Mouse (Mus musculus): ENCODE data around the gene Card10.

DNA sequence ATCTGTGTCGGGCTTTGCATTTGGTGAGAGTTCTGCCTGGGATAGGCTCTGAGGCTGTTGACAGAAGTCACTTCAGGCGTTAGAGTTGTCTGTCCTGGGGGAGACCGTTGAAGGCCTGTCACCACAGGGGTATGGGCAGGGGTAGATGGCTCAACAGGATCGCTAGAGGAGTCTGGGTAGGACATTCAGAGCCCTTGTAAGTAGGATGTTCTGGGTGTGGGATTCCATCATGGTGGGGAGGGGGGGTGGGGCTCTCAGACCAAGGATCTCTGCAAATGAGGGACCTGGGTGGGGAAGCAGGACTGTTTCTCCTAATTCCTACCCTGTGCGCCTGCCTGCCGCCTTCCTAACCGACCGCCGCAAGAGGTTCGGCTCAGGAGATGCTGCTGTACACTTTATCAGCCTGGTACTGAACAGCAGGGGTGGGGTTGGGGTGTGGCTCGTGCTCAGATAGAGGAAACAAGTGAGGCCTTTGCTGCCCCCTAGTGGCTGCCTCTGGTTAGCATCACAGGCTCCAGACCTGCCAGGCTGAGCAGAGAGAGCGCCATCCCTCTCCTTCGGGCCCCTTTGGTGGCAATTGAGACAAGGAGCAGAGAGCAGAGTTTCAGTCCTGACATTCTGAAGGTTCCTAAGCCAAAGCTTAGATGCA, 48.8 kb upstream of the Card10 start:
- TF ChIP-seq CTCF (IDR thresholded peaks at IDR 0.05; ENCODE audit: low read depth) (peak; percentile 98), EP300 (IDR thresholded peaks at IDR 0.05; ENCODE audit: low read depth) (no peak)
